Mouse (Mus musculus): ENCODE results near the gene Rnf24. TPM values are rescaled to one million over a fixed set of nuclear protein-coding genes. Genes with fewer than 3 reads are reported as not detected.
"Not testable (repeated sequence)": the region's sequence is repeated elsewhere in the genome, so short reads cannot be mapped to it uniquely, and the experiment has no call there.

Gene Rnf24
- polyA plus RNA-seq, 1 experiment from 2014 or later: 10.8 TPM

DNA sequence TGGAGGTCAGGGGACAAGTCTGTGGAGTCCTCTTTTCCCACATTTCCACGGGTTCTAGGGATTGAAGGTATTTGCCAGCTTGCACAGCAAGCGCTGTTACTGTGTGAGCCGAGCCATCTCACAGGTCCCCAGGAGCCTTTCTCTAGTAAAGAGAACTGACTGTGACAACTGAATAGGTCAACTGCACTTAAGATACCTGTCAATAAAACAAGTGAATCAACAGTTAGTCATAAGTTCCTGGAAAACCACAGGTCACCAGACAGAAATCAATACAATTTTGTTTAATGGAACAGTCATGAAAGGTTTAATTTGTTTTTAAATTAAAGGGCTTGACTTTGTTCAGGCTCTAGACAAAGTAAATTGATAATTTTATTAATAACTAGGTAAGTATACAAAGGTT is 22.1 kb downstream of the Rnf24 start:
- H3K36me3 ChIP-seq: 0 out of 2 replicates have a peak, but pooled peaks cover 3% of the 10 kb centered on the region
- H3K9me3 ChIP-seq: no peaks in the 10 kb centered on the region
- no peak overlapping the region for H3K4me2 ChIP-seq
- H3K27ac ChIP-seq: no peak overlapping the region
- WGBS: 86% methylated on average over 3 of the region's 3 CpGs
- H3K4me1 ChIP-seq: no peaks in the 10 kb centered on the region
- ATAC-seq (ENCODE audit: insufficient number of reproducible peaks, insufficient read depth, low FRiP score, low TSS enrichment, low read depth): no peak
- H3K9ac ChIP-seq: no peak overlapping the region
- no peak overlapping the region for H3K4me3 ChIP-seq
- no peaks in the 10 kb centered on the region for H3K27me3 ChIP-seq

DNA sequence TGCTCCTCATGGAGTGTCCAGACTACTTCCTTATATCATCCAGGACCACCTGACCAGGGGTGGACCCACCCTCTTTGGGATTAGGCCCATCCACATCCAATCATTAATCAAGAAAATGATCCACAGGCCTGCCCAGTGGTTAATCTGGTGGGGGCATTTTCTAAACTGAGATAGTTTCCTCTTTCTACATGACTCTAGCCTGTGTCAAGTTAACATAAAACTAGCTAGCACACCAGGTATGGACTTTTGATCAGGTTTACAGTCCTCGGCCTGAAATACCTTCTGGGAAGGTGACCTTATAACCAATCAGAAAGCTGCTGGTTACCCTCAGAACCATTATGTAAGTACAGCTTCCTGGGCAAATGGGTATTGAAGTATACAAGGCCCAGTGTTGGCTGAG is 23.7 kb downstream of the Rnf24 start:
- H3K27me3 ChIP-seq: no peaks in the 10 kb centered on the region
- 0 out of 2 replicates have a peak, but pooled peaks cover 3% of the 10 kb centered on the region for H3K36me3 ChIP-seq
- H3K27ac ChIP-seq: no peak overlapping the region
- H3K4me3 ChIP-seq: no peak overlapping the region
- no peak overlapping the region for H3K4me2 ChIP-seq
- H3K4me1 ChIP-seq: no peaks in the 10 kb centered on the region
- WGBS: 88% methylated on average over 1 of the region's 1 CpGs
- no peak overlapping the region for H3K9ac ChIP-seq
- H3K9me3 ChIP-seq: no peaks in the 10 kb centered on the region
- no peak for ATAC-seq (ENCODE audit: insufficient number of reproducible peaks, insufficient read depth, low FRiP score, low TSS enrichment, low read depth)

DNA sequence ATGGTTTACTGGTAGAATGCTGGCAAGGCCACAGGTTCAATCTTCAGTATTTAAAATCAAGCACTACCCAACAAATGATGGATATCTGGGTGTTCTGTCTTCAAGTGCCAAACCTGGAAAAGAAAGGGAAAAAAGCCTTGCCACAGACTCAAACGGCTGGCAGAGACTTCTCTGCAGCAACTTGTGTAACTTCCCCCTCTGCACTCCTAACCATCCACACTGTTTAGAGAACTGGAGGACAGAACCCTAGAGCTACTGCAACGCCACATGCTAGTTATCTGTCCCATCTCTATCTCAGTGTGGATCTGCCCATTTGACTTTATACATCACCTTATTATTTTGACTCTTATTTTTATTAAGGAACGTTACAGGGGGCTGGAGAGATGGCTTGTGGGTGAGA is 26.6 kb downstream of the Rnf24 start:
- ATAC-seq (ENCODE audit: insufficient number of reproducible peaks, insufficient read depth, low FRiP score, low TSS enrichment, low read depth): no peak
- Histone ChIP-seq H3K9me3 (no peaks in the 10 kb centered on the region), H3K36me3 (0 out of 2 replicates have a peak, but pooled peaks cover 3% of the 10 kb centered on the region), H3K27me3 (no peaks in the 10 kb centered on the region), H3K4me1 (peaks cover 2% of the 10 kb centered on the region; the same call in 1 of the 2 replicates), H3K27ac (no peak overlapping the region), H3K9ac (no peak overlapping the region), H3K4me2 (no peak overlapping the region), H3K4me3 (no peak overlapping the region)
- 69% methylated on average over 3 of the region's 3 CpGs for WGBS

DNA sequence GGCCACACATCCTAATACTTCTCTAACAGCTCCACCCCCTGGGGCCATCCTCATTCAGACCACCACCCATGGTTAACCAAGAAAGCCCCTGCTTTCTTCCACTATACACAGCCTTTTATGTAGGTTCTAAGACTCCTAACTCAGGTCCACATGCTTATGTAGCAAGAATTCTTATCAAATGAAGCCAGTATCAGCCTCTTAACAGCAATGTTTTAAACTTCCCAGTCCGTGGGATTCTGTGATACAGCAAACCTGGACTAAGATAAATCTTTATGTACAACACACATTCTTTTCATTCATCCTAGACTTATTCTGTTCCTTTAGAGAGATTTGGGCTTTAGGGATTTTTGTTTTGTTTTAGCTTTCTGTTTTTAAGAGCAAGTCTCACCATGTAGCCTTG is 29.0 kb downstream of the Rnf24 start:
- 88% methylated on average over 1 of the region's 1 CpGs for WGBS
- ATAC-seq (ENCODE audit: insufficient number of reproducible peaks, insufficient read depth, low FRiP score, low TSS enrichment, low read depth): no peak
- H3K27ac ChIP-seq: no peak overlapping the region
- H3K9me3 ChIP-seq: no peaks in the 10 kb centered on the region
- no peak overlapping the region for H3K4me3 ChIP-seq
- H3K4me2 ChIP-seq: no peak overlapping the region
- H3K9ac ChIP-seq: no peak overlapping the region
- peaks cover 3% of the 10 kb centered on the region; the same call in 1 of the 2 replicates for H3K4me1 ChIP-seq
- H3K36me3 ChIP-seq: peaks cover 4% of the 10 kb centered on the region; the same call in 1 of the 2 replicates
- H3K27me3 ChIP-seq: no peaks in the 10 kb centered on the region

DNA sequence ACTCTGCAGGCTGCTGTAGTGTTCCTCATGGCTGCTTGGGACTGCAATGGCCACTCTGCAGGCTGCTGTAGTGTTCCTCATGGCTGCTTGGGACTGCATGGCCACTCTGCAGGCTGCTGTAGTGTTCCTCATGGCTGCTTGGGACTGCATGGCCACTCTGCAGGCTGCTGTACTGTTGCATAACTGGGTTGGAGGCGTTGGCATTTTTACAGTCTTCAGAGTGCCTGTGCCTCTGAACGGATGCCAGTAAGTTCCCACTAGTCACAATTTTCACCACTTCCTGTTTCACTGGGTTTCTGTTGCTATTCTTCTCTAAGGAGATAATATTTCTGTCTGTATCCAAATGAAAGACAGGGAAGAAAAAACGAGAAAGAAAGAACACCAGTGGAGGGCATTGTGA is 31.5 kb downstream of the Rnf24 start:
- not testable (repeated sequence) for H3K27ac ChIP-seq; ATAC-seq (ENCODE audit: insufficient number of reproducible peaks, insufficient read depth, low FRiP score, low TSS enrichment, low read depth)

DNA sequence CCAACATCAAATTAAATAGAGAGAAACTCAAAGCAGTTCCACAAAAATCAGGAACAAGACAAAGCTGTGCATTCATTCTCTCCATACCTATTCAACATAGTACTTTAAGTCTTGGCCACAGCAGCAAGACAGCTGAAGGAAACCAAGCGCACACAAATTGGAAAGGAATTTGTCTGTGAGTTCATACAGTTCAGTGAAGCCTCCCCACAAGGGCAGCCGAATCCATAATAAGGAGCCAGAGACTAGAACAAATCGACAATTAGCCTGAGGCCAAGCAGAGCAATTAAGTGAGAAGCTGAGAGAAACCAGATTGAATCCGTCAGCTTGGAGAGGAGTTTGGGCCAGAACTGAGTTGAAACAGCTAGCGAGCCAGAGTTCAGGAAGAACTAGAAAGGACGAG is 33.3 kb downstream of the Rnf24 start:
- no peak overlapping the region for H3K4me3 ChIP-seq
- WGBS: 64% methylated on average over 6 of the region's 6 CpGs
- no peak overlapping the region for H3K9ac ChIP-seq

More for the DNA sequence above, 31.5 kb downstream of the Rnf24 start:
- not testable (repeated sequence) for H3K4me2 ChIP-seq, H3K36me3 ChIP-seq, H3K9ac ChIP-seq, H3K27me3 ChIP-seq, H3K4me1 ChIP-seq, H3K4me3 ChIP-seq, H3K9me3 ChIP-seq
- 51% methylated on average over 3 of the region's 3 CpGs for WGBS

DNA sequence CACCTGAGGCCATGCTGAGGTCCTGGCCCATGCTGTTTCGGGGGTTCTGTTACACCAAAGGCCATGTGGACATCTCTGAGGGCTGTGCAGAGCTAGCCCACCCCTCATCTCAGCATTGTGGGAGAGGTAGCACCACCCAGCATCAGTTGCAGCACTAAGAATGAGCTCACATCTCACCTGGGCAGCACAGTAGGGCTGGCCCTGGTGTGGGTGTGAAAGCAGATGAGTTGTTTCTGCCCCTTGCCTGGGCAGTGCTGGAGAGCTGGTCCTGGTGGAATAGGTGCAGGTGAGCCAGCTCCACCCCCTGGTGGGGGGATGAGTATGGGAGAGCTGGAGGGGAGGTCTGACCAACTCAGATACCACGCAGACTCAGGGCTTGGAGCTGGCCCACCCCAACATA is 36.5 kb downstream of the Rnf24 start:
- no peak overlapping the region for H3K4me2 ChIP-seq
- H3K9me3 ChIP-seq: 0 out of 2 replicates have a peak, but pooled peaks cover 6% of the 10 kb centered on the region
- H3K27ac ChIP-seq: no peak overlapping the region
- no peak for ATAC-seq (ENCODE audit: insufficient number of reproducible peaks, insufficient read depth, low FRiP score, low TSS enrichment, low read depth)
- peaks cover 23% of the 10 kb centered on the region for H3K36me3 ChIP-seq
- peaks cover 2% of the 10 kb centered on the region; the same call in 1 of the 2 replicates for H3K4me1 ChIP-seq
- no peak overlapping the region for H3K4me3 ChIP-seq
- WGBS: 84% methylated on average over 2 of the region's 2 CpGs
- no peak overlapping the region for H3K9ac ChIP-seq
- no peaks in the 10 kb centered on the region for H3K27me3 ChIP-seq

More for the DNA sequence above, 33.3 kb downstream of the Rnf24 start:
- H3K9me3 ChIP-seq: 0 out of 2 replicates have a peak, but pooled peaks cover 6% of the 10 kb centered on the region
- H3K4me2 ChIP-seq: no peak overlapping the region
- H3K27ac ChIP-seq: no peak overlapping the region
- H3K36me3 ChIP-seq: peaks cover 9% of the 10 kb centered on the region; the same call in 1 of the 2 replicates
- H3K4me1 ChIP-seq: peaks cover 3% of the 10 kb centered on the region; the same call in 1 of the 2 replicates
- no peaks in the 10 kb centered on the region for H3K27me3 ChIP-seq
- no peak for ATAC-seq (ENCODE audit: insufficient number of reproducible peaks, insufficient read depth, low FRiP score, low TSS enrichment, low read depth)

DNA sequence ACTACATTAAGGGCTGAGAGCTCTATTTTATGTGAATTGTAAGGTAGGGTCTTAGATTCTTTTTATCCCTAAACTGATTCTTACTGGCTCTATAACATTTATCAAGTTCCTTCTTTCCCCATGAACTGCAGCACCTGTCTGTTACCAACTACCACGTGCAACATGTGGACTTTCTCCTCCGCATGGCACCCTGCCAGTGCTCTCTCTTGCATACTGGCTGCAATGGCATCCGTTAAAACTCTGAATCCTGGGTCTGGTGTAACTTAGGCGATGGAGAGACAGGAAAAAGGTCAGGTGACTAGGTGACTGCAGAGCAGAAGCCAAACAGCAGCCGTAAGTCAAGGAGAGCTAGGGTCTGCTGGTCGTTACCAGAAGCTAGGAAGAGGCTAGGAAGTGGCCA is 43.4 kb downstream of the Rnf24 start:
- ATAC-seq (ENCODE audit: insufficient number of reproducible peaks, insufficient read depth, low FRiP score, low TSS enrichment, low read depth): no peak
- no peaks in the 10 kb centered on the region for H3K4me1 ChIP-seq
- 63% methylated on average over 6 of the region's 6 CpGs for WGBS

DNA sequence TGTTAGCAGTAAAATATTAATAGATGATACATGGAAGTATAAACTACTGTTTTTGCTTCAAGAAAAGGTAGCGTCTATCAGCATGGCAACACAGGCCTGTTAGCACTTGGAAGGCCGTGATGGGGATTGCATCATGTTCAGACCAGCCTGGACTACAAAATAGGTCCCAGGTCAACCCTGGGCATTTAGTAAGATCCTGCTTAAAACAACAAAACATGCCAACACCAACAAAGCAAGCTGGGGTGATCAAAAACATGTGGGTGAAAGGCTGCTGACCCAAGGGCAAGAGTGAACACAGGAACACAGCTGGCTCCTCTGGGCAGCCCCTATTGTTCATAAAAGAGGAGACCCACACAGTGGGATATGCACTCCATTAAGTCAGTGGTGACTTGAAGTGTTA is 44.9 kb downstream of the Rnf24 start:
- H3K4me2 ChIP-seq: no peak overlapping the region
- no peak overlapping the region for H3K9ac ChIP-seq
- H3K27ac ChIP-seq: no peak overlapping the region
- no peaks in the 10 kb centered on the region for H3K4me1 ChIP-seq
- H3K36me3 ChIP-seq: peaks cover 43% of the 10 kb centered on the region
- 68% methylated on average over 2 of the region's 2 CpGs for WGBS
- H3K4me3 ChIP-seq: no peak overlapping the region
- H3K27me3 ChIP-seq: no peaks in the 10 kb centered on the region
- H3K9me3 ChIP-seq: no peaks in the 10 kb centered on the region
- ATAC-seq (ENCODE audit: insufficient number of reproducible peaks, insufficient read depth, low FRiP score, low TSS enrichment, low read depth): no peak

More for the DNA sequence above, 43.4 kb downstream of the Rnf24 start:
- no peak overlapping the region for H3K4me3 ChIP-seq
- no peak overlapping the region for H3K27ac ChIP-seq
- H3K36me3 ChIP-seq: peaks cover 30% of the 10 kb centered on the region
- H3K9me3 ChIP-seq: no peaks in the 10 kb centered on the region
- H3K4me2 ChIP-seq: no peak overlapping the region
- no peaks in the 10 kb centered on the region for H3K27me3 ChIP-seq
- H3K9ac ChIP-seq: no peak overlapping the region

DNA sequence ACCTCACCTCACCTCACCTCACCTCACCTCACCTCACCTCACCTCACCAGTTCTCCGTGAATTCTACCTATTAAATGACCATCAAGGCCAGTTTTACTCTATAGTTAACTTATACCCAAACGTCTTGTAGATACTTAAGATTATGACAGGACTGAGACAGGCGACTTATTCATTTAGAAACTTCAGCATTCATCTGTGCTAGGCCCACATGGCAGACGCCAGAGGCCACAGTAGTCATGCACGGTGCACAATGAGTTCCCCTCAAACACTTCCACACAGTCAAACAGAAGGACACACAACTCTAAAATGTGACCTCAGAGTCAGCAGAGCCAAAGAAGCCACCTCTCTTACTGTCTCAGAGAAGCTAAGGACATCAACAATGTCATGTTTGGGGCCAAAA is 45.3 kb downstream of the Rnf24 start:
- no peak for ATAC-seq (ENCODE audit: insufficient number of reproducible peaks, insufficient read depth, low FRiP score, low TSS enrichment, low read depth)
- no peak overlapping the region for H3K4me2 ChIP-seq
- no peak overlapping the region for H3K4me3 ChIP-seq
- peaks cover 44% of the 10 kb centered on the region for H3K36me3 ChIP-seq
- H3K27ac ChIP-seq: no peak overlapping the region
- H3K4me1 ChIP-seq: no peaks in the 10 kb centered on the region
- 85% methylated on average over 5 of the region's 5 CpGs for WGBS
- H3K9ac ChIP-seq: no peak overlapping the region
- H3K9me3 ChIP-seq: no peaks in the 10 kb centered on the region
- H3K27me3 ChIP-seq: no peaks in the 10 kb centered on the region

DNA sequence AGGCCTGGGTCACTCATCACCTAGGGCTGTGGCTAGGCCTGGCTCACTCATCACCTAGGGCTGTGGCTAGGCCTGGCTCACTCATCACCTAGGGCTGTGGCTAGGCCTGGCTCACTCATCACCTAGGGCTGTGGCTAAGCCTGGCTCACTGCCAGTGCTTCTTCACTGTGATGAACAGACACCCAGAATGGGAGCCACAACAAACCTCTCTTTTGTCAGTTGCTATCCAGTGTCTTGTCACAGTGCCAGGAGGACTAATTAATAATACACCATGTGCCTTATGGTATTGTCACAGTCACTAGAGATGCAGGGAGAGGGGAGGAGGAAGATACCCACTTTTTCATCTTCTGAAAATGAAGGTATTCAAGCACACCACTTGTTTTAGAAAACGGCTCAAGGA is 47.5 kb downstream of the Rnf24 start:
- 91% methylated on average over 1 of the region's 1 CpGs for WGBS
- not testable (repeated sequence) for H3K27ac ChIP-seq; H3K4me2 ChIP-seq; H3K9ac ChIP-seq; H3K4me1 ChIP-seq; ATAC-seq (ENCODE audit: insufficient number of reproducible peaks, insufficient read depth, low FRiP score, low TSS enrichment, low read depth); H3K9me3 ChIP-seq; H3K27me3 ChIP-seq; H3K4me3 ChIP-seq
- H3K36me3 ChIP-seq: peaks cover 31% of the 10 kb centered on the region

DNA sequence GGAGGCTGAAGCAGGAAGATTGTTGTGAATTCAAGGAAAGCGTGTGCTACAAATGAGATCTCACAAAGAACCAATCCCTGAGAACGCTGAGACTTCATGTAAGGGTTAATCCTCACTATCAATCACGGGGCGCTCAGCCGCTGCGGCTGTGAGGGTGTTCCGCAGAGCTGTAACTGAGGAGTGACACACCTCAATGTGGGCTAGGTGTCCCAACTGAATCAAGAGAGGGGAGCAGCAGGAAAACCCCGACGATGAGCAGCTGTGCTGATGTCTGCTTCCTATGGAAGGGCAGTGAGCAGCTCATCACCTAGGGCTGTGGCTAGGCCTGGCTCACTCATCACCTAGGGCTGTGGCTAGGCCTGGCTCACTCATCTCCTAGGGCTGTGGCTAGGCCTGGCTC is 48.2 kb downstream of the Rnf24 start:
- no peak for ATAC-seq (ENCODE audit: insufficient number of reproducible peaks, insufficient read depth, low FRiP score, low TSS enrichment, low read depth)
- Histone ChIP-seq H3K27ac (no peak overlapping the region), H3K36me3 (peaks cover 34% of the 10 kb centered on the region), H3K4me2 (no peak overlapping the region), H3K9ac (no peak overlapping the region), H3K27me3 (no peaks in the 10 kb centered on the region), H3K9me3 (no peaks in the 10 kb centered on the region), H3K4me1 (no peaks in the 10 kb centered on the region), H3K4me3 (no peak overlapping the region)
- WGBS: 85% methylated on average over 9 of the region's 9 CpGs

All from embryonic facial prominence, embryonic 13.5 days (tissue).